25 mouse cellular contexts compared by ENCODE assay signal in genomic region chr5:37088342-37089108, GRCm38 (mm10). TPM values are rescaled to one million over a fixed set of nuclear protein-coding genes. Genes with fewer than 3 reads are reported as not detected.
DNase-seq lines count a peak whose midpoint lies in the region; ATAC-seq and TF ChIP-seq lines count a peak whose summit lies in the region.
"Had no signal": no experiment of that assay in that cellular context is flagged by ENCODE, and none has a peak within 500 bp of the region (broad histone marks: within the 10 kb centered on the region; RNA-seq: fewer than 3 reads in every experiment).

No protein-coding gene starts in this region.

- H3K4me1 ChIP-seq in kidney, embryonic 16.5 days (ENCODE audit: insufficient read depth, low read length), result peaks cover 5% of the 10 kb centered on the region
- H3K4me1 ChIP-seq in stomach, postnatal 0 days (replicated peaks; ENCODE audit: control insufficient read depth, insufficient read depth), result no peaks in the 10 kb centered on the region

- H3K4me3 ChIP-seq in kidney, embryonic 16.5 days (ENCODE audit: low read length), result no peak overlapping the region
- H3K4me3 ChIP-seq in myocyte, result no peak overlapping the region
- no peak overlapping the region for H3K4me3 ChIP-seq in stomach, postnatal 0 days (ENCODE audit: low read depth, low read length)
- H3K4me3 ChIP-seq: forebrain, embryonic 10.5 days; hindbrain, embryonic 13.5 days; left cerebral cortex, adult 2 months; megakaryocyte, embryonic 14.5 days had no signal

- TF ChIP-seq POLR2A in myocyte (IDR thresholded peaks at IDR 0.05; ENCODE audit: insufficient read length, low read depth), result no peak

- H3K27me3 ChIP-seq in kidney, embryonic 16.5 days (ENCODE audit: insufficient read depth, low read length), result peaks cover 33% of the 10 kb centered on the region
- H3K27me3 ChIP-seq in myocyte (ENCODE audit: control insufficient read depth, insufficient read depth, insufficient read length), result peaks cover 53% of the 10 kb centered on the region
- no peaks in the 10 kb centered on the region for H3K27me3 ChIP-seq in stomach, postnatal 0 days (ENCODE audit: control insufficient read depth, insufficient read depth, low read length)

- H3ac ChIP-seq in myocyte (ENCODE audit: control insufficient read depth, insufficient read length), result no peak overlapping the region

- TF ChIP-seq EP300 in stomach, postnatal 0 days (optimal IDR thresholded peaks at IDR 0.05), result no peak

- no peak for DNase-seq in kidney, adult 11 months
- peak; percentile 63 for DNase-seq in WW6 (ENCODE audit: low read depth, low spot score)
- peak; percentile 69 for DNase-seq in stomach, postnatal 0 days (ENCODE audit: low spot score)
- no peak for DNase-seq in retina, embryonic 14.5 days (ENCODE audit: low spot score)
- no peak for DNase-seq in adipocyte (ENCODE audit: low spot score)
- DNase-seq in cerebellum, postnatal 10 days, result no peak
- DNase-seq: adrenal gland, postnatal 25 days; cerebellum, adult 11 months; cerebellum, postnatal 14 days; forebrain, postnatal 0 days; heart, postnatal 10 days; kidney, adult 18-20 months; layer of hippocampus, adult 9-11 months; lung, adult 18-20 months; midbrain, embryonic 14.5 days; right cerebral cortex, postnatal 4 days had no signal

- WGBS in kidney, embryonic 16.5 days, result 21% methylated on average over 1 of the region's 1 CpGs
- 28% methylated on average over 1 of the region's 1 CpGs for WGBS in stomach, postnatal 0 days

- no peak overlapping the region for H3K9ac ChIP-seq in kidney, embryonic 16.5 days (replicated peaks; ENCODE audit: low read length)
- H3K9ac ChIP-seq in stomach, postnatal 0 days (ENCODE audit: low read length), result no peak overlapping the region
- H3K9ac ChIP-seq: forebrain, postnatal 0 days; hindbrain, embryonic 13.5 days had no signal

- no peak for TF ChIP-seq CTCF in stomach, postnatal 0 days (IDR thresholded peaks at IDR 0.05; ENCODE audit: low read depth)

- no peaks in the 10 kb centered on the region for H3K36me3 ChIP-seq in kidney, embryonic 16.5 days (ENCODE audit: insufficient read depth, low read length)
- no peaks in the 10 kb centered on the region for H3K36me3 ChIP-seq in myocyte (ENCODE audit: control insufficient read depth, insufficient read depth)
- no peaks in the 10 kb centered on the region for H3K36me3 ChIP-seq in stomach, postnatal 0 days (ENCODE audit: control insufficient read depth, insufficient read depth, low read length)
- H3K36me3 ChIP-seq: forebrain, embryonic 10.5 days had no signal

- H3K9me3 ChIP-seq in kidney, embryonic 16.5 days (ENCODE audit: low read length), result no peaks in the 10 kb centered on the region
- H3K9me3 ChIP-seq in stomach, postnatal 0 days (ENCODE audit: control insufficient read depth, low read length), result no peaks in the 10 kb centered on the region
- H3K9me3 ChIP-seq: forebrain, embryonic 10.5 days; hindbrain, embryonic 13.5 days; megakaryocyte, embryonic 14.5 days had no signal

- no peak overlapping the region for H3K27ac ChIP-seq in kidney, embryonic 16.5 days (ENCODE audit: low read length)
- H3K27ac ChIP-seq in stomach, postnatal 0 days (replicated peaks), result peak overlapping the region; percentile 67
- H3K27ac ChIP-seq: forebrain, embryonic 10.5 days; hindbrain, embryonic 13.5 days; left cerebral cortex, adult 2 months had no signal

- no peak overlapping the region for H3K4me2 ChIP-seq in kidney, embryonic 16.5 days (replicated peaks; ENCODE audit: low read depth, low read length)
- peak overlapping the region; percentile 42 for H3K4me2 ChIP-seq in myocyte (ENCODE audit: low read depth)
- no peak overlapping the region for H3K4me2 ChIP-seq in stomach, postnatal 0 days (replicated peaks; ENCODE audit: low read depth)
- H3K4me2 ChIP-seq: heart, embryonic 11.5 days; hindbrain, embryonic 13.5 days; liver, embryonic 11.5 days had no signal

- 0 out of 2 replicates have a peak, but pooled peaks have one; percentile 21 for ATAC-seq in kidney, embryonic 16.5 days (ENCODE audit: low FRiP score, low TSS enrichment)
- ATAC-seq in stomach, postnatal 0 days (ENCODE audit: low FRiP score, low TSS enrichment), result peak; percentile 85
- ATAC-seq: forebrain, postnatal 0 days had no signal

- no peaks in the 10 kb centered on the region for H3K79me2 ChIP-seq in myocyte (ENCODE audit: control insufficient read depth, insufficient read depth)

TF ChIP-seq in myocyte, 11 proteins besides CTCF, POLR2A, EP300 and RAD21:
- no peak for TF ChIP-seq E2F4 (IDR thresholded peaks at IDR 0.05; ENCODE audit: insufficient read depth)
- no peak for TF ChIP-seq SRF (IDR thresholded peaks at IDR 0.05; ENCODE audit: control insufficient read depth, insufficient read length, low read depth)
- no peak for TF ChIP-seq MYOD1 (IDR thresholded peaks at IDR 0.05; ENCODE audit: control insufficient read depth in 1 of 3, insufficient read length in 2 of 3, low read depth in 2 of 3)
- no peak for TF ChIP-seq REST (IDR thresholded peaks at IDR 0.05; ENCODE audit: insufficient read depth, insufficient read length)
- no peak for TF ChIP-seq TCF3 (IDR thresholded peaks at IDR 0.05; ENCODE audit: insufficient read length, low read depth)
- TF ChIP-seq MYOG (IDR thresholded peaks at IDR 0.05; ENCODE audit: control insufficient read depth in 1 of 3, insufficient read depth in 1 of 3, insufficient read length in 2 of 3, low read depth in 2 of 3), result no peak
- no peak for TF ChIP-seq TCF12 (IDR thresholded peaks at IDR 0.05; ENCODE audit: insufficient read depth, poor library complexity, severe bottlenecking)

RNA-seq across cellular contexts. Expression of gene Gm1043, which starts 3.4 kb away (rescaled TPM):
- not detected in 2 replicates for polyA plus RNA-seq in kidney, embryonic 16.5 days (2015; fragmentation: Nextera tagmentation; extraction: Ambion mirVana)
- polyA plus RNA-seq in myocyte (2012; fragmentation: generic; extraction: Trizol), result not detected
- 0.02 and 0.07 TPM in 2 replicates for polyA plus RNA-seq in stomach, postnatal 0 days (2015; fragmentation: Nextera tagmentation; extraction: Ambion mirVana)
- polyA plus RNA-seq: forebrain, embryonic 10.5 days; heart, embryonic 11.5 days; limb, embryonic 11.5 days; liver, embryonic 11.5 days had no signal

Comparison
In these comparisons a context has a peak if more than half of its experiments do, and no peak if none do; other contexts are left out.
1. DNase-seq: peak in WW6 (single experiment) and stomach, postnatal 0 days (single experiment); none in kidney, adult 11 months (single experiment), retina, embryonic 14.5 days (single experiment), adipocyte (single experiment) and cerebellum, postnatal 10 days (0 of 2).